Mouse (Mus musculus) cerebellum, postnatal 4 days (tissue): ENCODE results near the gene Pold1.

Source experiments
- DNase-seq, 2 experiments: peaks; one replicate each; pipeline ENCODE4 v3.0.0; 2022; ENCODE audit warnings: low spot score in 2 of 2, mixed read lengths in 1 of 2

Gene Pold1

DNA sequence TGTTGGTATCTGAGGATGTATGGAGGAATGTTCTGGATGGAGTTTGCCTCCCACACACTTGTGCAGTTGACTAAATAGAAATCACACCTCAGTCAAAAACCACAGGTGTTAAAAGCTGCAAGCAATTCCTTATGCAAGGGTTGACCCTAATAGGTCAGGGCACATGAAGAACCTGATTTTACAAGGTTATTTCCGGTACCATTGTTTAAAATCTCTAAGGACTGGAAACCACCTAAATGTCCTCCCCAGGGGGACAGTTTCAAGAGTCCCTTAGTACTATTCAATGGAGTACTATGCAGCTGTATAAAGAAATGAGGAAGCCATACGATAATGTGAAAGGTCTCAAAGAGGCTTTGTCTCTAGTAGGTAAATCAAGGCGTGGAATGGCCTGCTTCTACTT is 2.4 kb downstream of the Pold1 start:
- DNase-seq = no peak

- no peak for DNase-seq
Measured at GRCm38 (mm10) chr7:44543071-44543470, 5.6 kb downstream of the Pold1 start.

DNA sequence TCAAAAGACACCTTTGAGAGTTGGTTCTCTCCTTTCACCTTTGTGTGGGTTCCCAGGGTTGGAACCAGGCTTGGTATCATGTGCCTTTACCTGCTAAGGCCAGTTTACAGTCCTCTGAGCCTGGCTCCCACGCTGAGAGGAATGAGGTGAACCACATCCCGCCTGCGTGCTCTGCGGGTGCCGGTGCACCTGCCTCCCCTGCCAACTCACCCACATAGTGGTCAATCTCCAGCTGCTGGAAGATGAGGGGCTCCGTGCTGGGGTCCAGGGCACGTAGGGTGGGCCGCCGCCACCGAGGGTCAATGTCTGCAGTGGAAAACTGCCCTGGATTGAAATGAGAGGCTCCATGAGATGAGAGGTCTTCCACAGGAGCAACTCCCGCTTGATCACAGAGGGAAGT is 6.1 kb downstream of the Pold1 start:
- DNase-seq = no peak

DNA sequence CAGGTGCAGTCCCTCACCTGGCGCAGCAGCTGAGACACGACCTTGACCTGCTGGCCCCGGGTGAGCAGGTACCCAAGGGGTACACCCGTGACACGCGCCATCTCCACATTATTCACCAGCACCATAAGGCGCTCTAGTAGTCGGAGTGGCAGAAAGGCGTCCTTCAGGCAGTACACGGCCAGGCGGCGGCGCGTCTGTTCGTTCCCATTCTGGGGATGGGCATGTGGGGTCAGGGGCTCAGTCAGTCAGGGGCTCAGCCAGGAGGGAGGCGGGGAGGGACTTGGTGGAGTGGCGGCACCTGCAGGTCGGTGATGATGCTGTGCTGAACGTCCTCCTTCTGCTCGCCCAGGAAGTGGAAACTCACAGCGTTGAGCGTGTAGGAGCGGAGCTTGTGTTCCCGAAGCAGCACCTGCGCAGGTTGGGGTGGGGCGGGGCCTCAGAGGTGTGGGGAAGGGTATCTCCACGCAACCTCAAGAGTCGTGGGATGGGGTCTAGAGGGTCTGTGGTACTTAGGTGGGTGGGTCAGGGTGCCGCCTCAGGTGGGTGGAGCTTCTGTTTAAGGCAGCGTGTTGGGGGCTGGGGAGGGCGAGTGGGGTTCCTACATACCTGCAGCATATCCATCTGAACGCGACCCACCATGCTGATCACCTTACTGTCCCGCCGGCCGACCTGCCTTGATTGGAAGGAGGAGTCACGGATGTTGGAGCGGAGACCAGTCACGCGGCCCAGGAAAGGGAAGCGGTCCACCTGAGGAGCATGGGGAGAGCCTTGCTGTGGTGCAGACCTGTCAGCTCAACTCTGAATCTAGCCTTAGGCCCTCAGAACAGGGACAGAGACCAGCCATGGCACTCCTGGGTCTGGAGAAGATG is 9.7 kb downstream of the Pold1 start:
- DNase-seq = no peak

GRCm38 (mm10) chr7:44537496-44537895 is 11.2 kb downstream of the Pold1 start:
- no peak for DNase-seq

DNA sequence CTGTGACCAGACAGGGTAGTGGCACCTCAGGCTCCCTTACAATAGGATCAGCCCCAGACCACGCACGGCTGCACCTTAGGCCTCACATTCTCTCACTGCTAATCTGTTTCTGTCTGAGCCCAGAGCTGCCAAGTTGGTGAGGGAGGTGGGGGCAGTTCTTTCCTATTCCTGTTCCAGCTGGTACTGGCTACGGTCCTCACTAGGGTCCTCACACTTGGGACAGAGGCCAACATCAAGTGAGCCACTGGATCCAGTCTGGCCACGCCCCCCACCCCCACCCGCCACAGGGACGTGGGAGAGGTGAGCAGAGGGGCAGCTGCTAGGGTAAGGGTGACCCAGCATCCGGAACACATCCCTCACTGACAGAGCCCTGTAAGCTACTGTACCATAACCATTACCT is 11.6 kb downstream of the Pold1 start:
- DNase-seq = no peak

DNA sequence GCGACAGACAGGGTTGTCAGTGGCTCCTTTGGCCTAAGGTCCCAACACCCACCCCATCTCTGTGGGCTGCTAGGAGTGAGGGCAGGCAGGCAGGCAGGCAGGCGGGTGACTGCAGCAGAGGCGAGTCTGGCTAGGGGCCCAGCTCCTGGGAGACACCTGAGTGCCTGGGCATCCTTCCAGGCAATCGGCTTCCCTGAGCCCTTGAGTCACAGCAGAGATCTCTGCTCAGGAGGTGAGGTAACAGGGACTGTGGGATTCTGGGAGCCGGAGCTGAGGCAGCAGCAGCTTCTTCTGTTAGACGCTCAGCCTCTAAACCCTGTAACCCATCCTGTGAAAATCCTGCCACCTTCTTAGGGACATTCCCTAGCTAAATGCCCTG is 12.1 kb downstream of the Pold1 start:
- DNase-seq = no peak

- DNase-seq = no peak
Measured at GRCm38 (mm10) chr7:44535657-44536589, 12.7 kb downstream of the Pold1 start.

GRCm38 (mm10) chr7:44534656-44535441 is 13.8 kb downstream of the Pold1 start:
- DNase-seq = no peak

GRCm38 (mm10) chr7:44534242-44534641 is 14.4 kb downstream of the Pold1 start:
- no peak for DNase-seq

- DNase-seq = no peak
Measured at GRCm38 (mm10) chr7:44533746-44534045, 15.0 kb downstream of the Pold1 start.

- DNase-seq = no peak
Measured at GRCm38 (mm10) chr7:44532918-44533745, 15.5 kb downstream of the Pold1 start.

DNA sequence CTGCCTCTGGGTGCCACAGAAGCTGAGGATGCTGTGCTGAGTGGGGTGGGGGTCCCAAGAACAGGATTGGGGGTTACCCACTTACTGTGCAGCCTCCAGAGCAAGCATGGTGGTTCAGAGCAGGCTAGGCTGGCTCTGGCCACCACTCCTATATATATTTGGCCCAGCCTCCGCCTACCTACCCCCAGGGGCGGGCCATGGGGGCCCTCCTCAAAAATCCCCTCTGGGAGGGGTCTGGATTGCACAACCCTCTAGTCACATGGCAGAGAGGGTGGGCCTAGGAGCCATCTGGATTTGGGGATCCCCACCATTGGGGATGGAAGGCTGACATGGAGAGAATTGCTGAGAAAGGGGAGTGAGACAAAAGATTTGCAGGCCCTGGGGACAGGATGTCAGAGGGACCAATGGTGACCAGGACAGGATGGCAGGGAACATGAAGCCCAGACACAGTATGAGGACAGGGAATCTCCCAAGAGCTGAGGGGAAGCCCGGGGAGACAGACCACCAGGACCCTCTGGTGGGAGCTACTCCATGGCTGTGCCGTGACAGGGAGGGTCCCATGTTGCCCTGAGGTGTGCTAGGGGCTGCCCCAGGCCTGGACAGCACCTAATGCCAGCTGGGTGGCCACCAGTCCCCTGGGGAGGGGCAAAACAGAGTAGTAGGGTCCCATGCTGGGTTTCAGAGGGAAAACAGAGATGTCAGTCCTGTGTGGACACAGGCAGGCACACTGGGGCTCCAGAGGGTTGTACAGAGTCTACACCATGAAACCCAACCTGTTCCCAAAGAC is 16.5 kb downstream of the Pold1 start, which contains the start of gene Spib:
Gene Spib, minus strand, starts transcription at position 126 of the 787 bp plus-strand sequence.
- no peak for DNase-seq

DNA sequence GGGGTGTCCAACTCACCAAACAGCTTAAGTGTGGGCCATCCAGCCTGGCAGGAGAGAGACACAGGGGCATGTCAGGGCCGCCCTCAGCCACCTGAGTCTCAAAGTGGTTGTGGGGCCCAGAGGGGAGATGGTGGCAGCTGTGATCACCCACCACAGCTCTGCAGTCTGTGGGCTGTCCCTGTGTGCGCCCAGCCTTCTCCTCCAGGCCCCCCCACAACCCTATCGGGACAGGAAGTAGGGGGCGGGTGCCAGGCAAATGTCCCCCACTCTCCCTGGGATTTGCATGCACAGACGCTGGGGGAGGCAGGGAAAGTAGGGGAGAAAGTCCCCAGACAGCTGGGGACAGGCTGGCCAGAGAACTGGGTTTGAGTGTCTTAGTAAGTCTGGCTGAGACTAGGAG is 17.4 kb downstream of the Pold1 start:
- no peak for DNase-seq

- DNase-seq = no peak
Measured at GRCm38 (mm10) chr7:44530507-44530906, 18.1 kb downstream of the Pold1 start.

GRCm38 (mm10) chr7:44529518-44529917 is 19.1 kb downstream of the Pold1 start:
- DNase-seq = no peak

GRCm38 (mm10) chr7:44527483-44528398 is 20.9 kb downstream of the Pold1 start:
- peak; percentile 62 to 77 for DNase-seq

DNA sequence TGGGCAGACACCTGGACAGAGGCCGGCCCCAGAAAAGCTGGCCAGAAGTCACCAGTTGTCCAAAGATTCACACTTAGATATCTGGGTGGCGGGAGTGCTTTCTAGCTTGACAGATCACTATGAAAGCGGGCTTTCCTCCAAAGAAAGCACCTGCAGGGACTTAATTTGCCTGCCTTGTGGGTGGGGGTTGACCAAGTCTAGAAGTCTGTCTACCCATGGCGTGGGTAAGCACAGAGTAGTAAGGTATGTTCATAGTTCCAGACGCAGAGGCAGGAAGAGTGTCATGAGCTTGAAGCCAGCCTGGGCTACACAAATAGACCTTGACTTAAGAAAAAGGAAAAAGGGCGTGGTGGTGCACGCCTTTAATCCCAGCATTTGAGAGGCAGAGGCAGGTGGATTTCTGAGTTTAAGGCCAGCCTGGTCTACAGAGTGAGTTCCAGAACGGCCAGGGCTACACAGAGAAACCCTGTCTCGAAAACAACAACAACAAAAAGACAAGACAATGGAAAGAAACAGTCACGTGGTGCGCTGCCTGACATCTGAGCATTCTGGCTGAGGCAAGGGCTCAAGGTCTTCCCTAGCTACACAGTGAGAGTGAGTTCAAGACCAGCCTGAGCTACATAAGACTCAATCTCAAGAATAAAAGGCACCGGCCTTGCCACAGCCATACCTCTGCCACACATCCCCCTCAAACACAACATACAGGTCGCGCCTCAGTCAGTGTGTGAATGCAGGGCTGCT is 22.1 kb downstream of the Pold1 start:
- no peak for DNase-seq
